Mouse (Mus musculus): ENCODE measurements at regions not wholly inside any gene's neighbourhood (a gene's known extent, or its start where the extent isn't known, plus 50 kb on each side); places are given as distances from the start of the nearest gene placed in this dataset.

DNA sequence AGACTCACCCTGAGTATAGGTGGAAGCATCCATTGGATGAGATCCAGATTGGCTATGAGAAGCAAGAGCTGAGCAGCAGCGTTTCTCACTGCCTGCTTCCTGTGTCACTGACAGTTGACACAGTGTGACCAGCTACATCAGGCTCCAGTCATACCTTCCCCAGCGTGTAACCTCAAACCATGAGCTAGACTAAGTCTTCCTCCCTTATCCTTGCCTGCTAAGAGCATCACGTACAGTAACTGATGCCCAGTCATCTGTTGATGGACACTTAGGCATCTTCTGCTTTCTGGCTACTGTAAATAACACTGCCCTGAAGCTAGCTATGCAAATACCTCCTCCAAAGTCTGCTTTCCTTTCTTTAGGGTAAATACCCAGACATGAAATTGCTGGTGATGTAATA, 181.4 kb upstream of the Eci2 start:
- in situ Hi-C loops (cut with MboI; ENCODE audit: low pct_unique_long_range_greater_than_20kb in 1 of 2, low sequenced_read_pairs in 2 of 2, unreplicated experiment in 1 of 2): no loop called here

DNA sequence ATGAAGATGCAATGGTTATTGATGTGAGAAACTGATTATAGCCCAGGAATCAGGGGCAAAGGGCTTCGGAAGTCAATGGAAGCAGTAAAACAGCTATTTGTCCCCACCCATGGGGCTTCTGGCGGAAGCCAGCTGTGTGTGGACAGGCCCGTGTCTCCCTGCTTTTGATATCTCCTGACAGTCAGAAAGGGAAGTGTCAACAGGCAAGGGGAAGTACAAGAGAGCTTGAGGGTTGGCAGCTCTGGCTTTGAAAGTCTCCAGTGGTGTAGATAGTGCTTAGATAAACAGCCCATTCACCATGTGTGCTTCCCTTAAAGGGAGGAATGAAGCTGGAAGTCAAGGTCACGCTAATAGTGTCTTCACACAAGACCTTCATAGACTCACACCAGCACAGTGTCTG, 182.7 kb upstream of the Eci2 start:
- in situ Hi-C loops (cut with MboI; ENCODE audit: low pct_unique_long_range_greater_than_20kb in 1 of 2, low sequenced_read_pairs in 2 of 2, unreplicated experiment in 1 of 2): no loop called here

DNA sequence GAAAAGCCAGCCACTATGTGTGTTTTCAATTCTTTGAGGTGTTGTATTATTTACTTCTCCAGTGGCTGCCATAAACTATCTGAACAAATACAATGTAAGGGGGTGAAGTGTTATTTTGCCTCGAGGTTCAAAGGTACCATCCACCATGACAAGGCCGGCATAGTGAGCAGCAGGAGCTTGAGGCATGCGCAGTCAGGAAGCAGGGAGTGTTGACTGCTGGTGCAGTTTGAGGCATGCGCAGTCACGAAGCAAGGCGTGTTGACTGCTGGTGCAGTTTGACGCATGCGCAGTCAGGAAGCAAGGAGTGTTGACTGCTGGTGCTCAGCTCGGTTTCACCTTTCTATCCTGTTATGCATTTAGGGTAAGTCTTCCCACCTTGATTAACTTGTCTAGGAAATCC, 184.9 kb upstream of the Eci2 start:
- in situ Hi-C loops (cut with MboI; ENCODE audit: low pct_unique_long_range_greater_than_20kb in 1 of 2, low sequenced_read_pairs in 2 of 2, unreplicated experiment in 1 of 2): no loop called here

DNA sequence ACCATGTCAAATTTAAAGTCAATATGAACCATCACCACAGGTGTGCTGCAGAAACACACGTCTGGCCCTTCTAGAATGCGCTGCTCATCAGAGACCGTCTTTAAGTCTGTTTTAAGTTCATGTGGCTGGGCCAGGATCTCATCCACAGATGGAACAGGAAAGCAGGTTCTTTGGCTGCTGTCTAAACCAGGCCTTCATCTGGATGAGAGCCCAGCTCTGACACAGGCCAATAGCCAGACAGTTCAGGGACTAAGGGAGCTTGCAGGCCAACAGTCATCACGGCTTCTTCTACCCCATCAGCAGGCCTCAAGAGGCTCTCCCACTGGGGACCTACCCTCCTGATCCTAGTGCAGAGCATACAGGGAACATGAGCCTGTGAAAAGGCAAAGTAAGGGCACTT, 185.4 kb upstream of the Eci2 start:
- in situ Hi-C loops (cut with MboI; ENCODE audit: low pct_unique_long_range_greater_than_20kb in 1 of 2, low sequenced_read_pairs in 2 of 2, unreplicated experiment in 1 of 2): no loop called here

DNA sequence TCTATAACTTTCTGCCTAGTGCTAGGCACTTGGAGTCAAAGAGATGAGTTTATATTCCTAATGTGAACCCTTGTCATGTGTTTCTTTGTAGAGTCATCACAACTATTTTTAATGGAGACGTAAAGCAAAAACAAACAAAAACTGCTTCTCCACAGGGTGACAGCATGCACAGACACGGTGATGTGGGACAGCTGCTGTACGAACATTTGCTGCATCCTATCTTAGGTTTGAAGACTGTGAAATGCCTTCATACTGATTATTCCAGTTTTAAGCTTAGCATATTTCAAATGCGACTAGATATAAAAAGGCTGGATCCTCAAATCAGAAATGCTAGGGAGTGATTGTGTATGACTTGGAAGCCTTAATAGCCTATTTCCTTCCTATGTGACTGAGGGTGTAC, 187.3 kb upstream of the Eci2 start:
- in situ Hi-C loops (cut with MboI; ENCODE audit: low pct_unique_long_range_greater_than_20kb in 1 of 2, low sequenced_read_pairs in 2 of 2, unreplicated experiment in 1 of 2): no loop called here

DNA sequence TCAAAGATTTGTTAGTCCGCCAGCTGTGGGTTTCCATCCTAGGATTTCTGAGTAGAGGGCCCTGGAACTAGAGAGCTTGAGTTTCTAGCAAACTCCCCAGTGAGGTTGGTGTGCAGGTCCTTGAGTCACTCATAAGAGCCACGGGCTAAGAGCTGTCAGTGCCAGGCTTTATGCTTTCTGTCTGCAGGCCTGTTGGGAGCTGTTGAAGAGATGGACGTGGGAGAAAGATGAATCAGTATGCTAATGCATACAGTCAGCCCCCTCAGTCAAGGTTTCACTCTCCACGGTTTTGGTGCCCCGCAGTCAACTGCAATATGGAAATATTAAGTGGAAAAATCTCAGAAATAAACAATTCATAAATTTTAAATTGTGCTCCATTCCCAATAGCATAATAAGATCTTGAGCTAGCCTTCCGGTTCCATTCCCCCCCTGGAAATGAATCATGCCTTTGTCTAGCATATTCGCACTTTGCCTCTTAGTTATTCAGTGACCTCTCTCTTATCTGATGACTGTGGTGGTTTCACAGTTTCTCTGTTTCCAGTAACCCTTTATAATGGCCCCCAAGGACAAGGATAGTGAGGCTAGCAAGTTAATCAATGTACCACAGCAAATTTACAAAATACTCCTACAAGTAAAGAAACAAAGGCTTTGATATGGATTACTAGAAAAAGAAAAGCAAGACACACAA, 199.4 kb upstream of the Eci2 start:
- in situ Hi-C loops (cut with MboI; ENCODE audit: low pct_unique_long_range_greater_than_20kb in 1 of 2, low sequenced_read_pairs in 2 of 2, unreplicated experiment in 1 of 2): no loop called here

DNA sequence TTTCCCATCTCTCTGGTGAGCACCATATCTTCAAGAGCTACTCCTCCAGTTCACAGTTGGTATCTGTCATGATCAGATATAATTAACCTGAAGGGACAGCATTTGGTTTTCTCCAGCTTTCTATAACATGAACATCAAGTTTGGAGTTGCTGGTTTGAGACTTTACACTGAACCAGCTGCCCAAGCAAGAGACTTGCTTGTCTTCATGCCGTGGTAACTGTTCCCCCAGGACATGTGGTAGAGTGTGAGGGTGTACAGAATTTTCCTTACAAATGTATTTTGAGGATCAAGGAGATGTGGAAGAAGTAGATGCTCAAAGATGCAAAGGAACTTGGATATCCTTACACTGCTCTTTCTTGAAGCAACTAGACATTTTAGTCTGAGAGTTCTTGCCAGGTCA, 200.0 kb upstream of the Eci2 start:
- in situ Hi-C loops (cut with MboI; ENCODE audit: low pct_unique_long_range_greater_than_20kb in 1 of 2, low sequenced_read_pairs in 2 of 2, unreplicated experiment in 1 of 2): no loop called here

DNA sequence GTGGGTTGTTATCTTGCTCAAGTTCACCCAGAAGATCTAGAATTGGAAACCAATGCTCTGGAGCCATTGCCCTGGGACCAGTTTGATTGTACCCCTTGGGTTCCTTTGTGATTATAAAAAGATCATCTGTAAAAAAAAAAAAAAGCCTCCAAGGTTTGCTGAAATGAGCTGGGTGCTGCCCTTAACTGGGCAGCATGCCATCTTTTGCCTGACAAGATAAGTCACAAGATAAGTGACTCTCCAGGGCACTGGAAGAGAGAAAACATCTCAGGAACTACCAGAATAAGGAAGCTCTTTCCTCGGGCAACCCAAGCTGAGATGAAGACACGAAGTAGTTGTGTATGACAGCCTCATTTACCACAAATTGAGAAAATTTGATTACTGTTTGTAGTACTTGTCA, 202.7 kb upstream of the Eci2 start:
- in situ Hi-C loops (cut with MboI; ENCODE audit: low pct_unique_long_range_greater_than_20kb in 1 of 2, low sequenced_read_pairs in 2 of 2, unreplicated experiment in 1 of 2): no loop called here

DNA sequence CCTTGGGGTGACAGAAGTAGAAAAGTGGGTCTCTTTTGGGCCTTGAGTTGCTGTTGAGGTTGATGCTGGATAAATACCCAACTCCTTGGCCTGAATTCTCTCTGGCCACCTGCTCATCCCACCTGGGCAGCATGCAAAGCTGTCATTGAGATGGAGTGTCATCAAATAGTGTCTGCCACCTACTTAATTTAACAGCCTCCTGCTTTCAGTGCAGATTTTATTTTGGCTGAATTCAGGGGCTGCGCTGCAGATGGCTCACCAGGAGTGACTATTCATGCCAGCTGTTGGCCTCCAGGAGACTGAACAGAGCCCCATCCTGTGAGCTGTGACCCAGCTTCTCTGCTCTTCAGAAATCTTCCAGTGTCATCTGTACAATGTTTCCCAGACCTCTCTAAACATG, 206.7 kb upstream of the Eci2 start:
- in situ Hi-C loops (cut with MboI; ENCODE audit: low pct_unique_long_range_greater_than_20kb in 1 of 2, low sequenced_read_pairs in 2 of 2, unreplicated experiment in 1 of 2): no loop called here

DNA sequence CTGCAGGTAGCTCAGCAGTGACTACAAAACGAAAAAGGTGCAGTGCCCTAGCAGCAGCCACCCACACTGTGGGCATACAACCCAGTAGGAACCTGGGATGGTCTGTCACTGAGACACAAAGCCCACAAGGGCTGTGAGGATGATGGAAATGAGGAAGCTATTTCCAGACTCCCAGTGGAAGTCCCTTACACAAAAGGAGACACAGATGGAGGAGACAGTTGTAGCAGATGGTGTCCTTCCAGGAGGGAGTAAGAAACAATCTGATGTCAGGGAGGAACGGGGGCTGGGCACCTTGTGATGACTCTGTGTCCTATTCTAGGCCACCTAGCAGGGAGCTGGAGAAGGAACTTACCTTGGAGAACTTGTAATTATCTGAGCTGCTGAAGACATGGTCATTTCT, 214.5 kb upstream of the Eci2 start:
- in situ Hi-C loops (cut with MboI; ENCODE audit: low pct_unique_long_range_greater_than_20kb in 1 of 2, low sequenced_read_pairs in 2 of 2, unreplicated experiment in 1 of 2): no loop called here

DNA sequence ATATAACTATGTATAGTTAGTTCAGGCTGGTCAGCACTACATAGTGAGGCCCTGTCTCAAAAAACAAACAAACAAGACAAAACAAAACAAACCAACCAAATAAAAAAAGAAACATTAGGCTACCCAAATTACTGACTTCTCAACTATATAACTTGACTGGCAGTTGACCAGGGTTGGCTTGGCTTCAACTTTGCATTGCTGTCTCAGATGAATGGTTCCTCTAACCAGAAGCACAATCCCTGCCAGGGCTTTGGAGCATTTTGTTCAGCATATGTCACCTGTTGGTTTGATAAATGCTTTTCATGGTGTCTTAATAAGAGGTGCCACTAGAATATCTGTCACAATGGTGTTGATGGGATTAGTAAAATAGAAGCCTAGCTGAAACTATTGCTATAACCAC, 217.1 kb upstream of the Eci2 start:
- in situ Hi-C loops (cut with MboI; ENCODE audit: low pct_unique_long_range_greater_than_20kb in 1 of 2, low sequenced_read_pairs in 2 of 2, unreplicated experiment in 1 of 2): no loop called here

DNA sequence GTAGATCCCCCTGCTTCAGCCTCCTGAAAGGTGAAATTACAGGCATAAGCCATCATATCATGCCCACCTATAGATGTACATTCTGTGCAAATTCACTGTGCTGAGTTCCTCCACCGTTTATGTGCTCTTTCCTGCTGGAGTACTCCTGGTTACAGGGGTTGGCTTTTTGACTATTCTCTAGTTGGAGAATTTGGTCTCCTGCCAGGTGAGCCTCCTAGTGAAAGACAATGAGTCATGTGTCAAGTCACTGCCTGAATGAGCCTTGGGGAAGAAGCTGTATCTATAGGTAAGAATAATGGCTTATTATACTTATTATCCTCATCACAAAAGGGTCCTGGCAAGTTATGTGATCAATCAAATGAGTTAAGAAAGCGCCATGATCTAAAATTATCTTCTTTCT, 230.5 kb upstream of the Eci2 start:
- in situ Hi-C loops (cut with MboI; ENCODE audit: low pct_unique_long_range_greater_than_20kb in 1 of 2, low sequenced_read_pairs in 2 of 2, unreplicated experiment in 1 of 2): no loop called here

DNA sequence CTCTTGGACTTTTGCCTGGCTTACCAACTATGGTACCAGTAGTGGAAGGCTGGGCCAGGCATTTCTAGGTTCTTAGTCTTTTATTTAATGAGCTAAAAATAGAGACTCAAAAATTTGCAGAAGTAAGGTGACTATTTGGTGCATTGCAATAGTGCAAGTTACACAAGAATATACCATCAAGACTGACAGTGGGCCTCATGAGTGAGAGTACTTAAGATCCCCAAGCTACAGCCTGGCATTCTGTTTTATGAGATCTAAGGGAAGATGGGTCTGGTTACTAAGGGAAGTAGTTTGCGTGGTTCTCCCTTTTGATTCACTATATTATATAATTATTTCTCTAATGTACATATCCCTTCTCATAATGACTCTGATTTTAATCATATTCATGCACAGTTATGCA, 231.8 kb upstream of the Eci2 start:
- in situ Hi-C loops (cut with MboI; ENCODE audit: low pct_unique_long_range_greater_than_20kb in 1 of 2, low sequenced_read_pairs in 2 of 2, unreplicated experiment in 1 of 2): no loop called here

DNA sequence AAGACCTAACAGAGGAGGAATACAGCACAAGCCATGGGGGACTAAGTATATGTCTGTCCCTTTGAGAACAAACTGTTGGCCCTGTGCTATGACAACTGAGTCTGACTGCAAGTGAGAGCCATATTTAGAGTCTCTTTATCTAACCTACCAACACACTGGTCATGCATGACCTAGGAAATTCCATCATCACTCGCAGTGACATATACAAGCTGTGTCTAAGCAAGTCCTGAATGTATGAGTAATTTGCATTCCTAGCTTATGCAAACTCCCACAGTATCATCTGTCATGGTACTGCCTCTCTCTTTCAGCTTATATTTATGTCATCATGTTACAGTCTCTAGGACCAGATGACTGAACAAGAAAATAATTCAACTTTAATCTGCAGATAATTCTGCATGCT, 257.1 kb upstream of the Eci2 start:
- in situ Hi-C loops (cut with MboI; ENCODE audit: low pct_unique_long_range_greater_than_20kb in 1 of 2, low sequenced_read_pairs in 2 of 2, unreplicated experiment in 1 of 2): no loop called here

DNA sequence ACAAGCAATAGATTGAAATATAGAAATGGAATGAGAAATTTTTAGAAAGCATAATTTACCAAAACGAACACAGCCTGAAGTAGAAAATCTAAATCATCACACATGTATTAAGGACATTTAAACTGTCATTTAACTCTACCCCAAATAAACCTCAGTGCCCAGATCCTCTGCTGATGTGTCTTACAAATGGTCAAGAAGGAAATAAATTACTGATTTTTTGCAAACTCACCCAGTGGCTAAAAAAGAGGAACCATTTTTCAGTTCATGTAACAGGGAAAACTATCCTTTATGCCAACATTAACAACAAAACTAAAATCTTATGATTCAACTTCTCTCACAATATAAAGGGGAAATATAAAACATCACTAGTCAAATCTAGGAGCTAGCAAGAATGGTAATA, 275.2 kb upstream of the Eci2 start:
- in situ Hi-C loops (cut with MboI; ENCODE audit: low pct_unique_long_range_greater_than_20kb in 1 of 2, low sequenced_read_pairs in 2 of 2, unreplicated experiment in 1 of 2): no loop called here

DNA sequence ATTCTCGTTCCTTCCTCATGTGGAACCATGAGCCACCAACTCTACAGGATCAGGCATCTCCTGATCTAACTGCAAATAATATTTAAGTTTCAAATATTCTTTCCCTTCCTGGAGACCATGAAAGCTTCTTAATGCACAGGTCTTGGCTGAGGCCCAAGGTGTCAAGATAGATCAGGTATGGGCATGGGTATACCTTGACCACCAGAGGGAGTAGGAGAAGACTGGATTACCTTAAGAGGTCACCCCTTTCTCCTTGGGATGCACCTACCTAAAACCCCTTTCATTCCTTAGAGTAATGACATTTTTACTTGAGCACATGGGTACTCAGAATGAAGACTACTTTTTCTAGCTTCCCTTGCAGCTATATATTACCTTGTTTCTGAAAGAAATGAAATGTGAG, 289.9 kb upstream of the Eci2 start:
- in situ Hi-C loops (cut with MboI; ENCODE audit: low pct_unique_long_range_greater_than_20kb in 1 of 2, low sequenced_read_pairs in 2 of 2, unreplicated experiment in 1 of 2): no loop called here

DNA sequence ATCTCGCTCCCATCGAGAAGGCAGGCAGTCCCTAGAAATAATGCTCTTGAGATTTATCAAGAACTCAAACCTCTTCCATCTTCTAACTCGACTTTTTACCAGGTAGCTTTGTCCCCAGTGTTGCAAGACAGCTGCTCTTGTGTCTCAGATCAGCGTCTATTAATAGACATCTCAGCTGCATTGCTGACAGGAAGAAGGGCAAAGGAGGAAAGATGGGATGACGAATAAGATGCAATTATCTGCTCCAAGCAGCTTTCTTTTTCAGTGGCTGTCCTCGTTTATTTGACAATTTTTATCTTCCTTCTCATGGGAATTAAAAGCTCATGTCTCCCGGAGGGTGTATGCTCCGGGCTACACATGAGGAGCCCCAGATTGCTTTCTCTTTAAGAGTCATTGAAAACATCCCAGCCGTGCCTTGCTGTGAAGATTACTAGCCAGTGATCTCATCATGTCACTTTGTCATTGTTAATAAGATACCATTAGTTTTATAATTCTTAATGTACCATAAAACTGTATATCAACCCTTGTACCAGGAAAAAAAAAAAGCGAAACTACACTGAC, 299.9 kb upstream of the Eci2 start:
- in situ Hi-C loops (cut with MboI; ENCODE audit: low pct_unique_long_range_greater_than_20kb in 1 of 2, low sequenced_read_pairs in 2 of 2, unreplicated experiment in 1 of 2): no loop called here

DNA sequence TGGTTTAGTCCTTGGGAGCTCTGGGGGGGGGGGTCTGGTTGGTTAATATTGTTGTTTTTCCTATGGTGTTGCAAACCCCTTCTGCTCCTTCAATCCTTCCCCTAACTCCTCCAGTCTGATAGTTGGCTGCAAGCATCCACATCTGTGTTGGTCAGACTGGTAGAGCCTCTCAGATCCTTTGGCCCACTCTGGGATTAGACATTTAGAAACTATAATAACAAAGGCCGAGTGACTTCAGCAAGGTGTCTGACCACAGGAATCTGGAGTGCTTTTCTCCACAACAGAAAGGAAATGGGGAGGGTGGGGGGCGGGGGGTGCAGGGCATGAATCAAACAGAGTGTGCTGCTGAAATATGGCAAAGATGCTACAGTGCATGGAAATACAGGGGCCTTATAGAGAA, 301.4 kb upstream of the Eci2 start:
- in situ Hi-C loops (cut with MboI; ENCODE audit: low pct_unique_long_range_greater_than_20kb in 1 of 2, low sequenced_read_pairs in 2 of 2, unreplicated experiment in 1 of 2): no loop called here

DNA sequence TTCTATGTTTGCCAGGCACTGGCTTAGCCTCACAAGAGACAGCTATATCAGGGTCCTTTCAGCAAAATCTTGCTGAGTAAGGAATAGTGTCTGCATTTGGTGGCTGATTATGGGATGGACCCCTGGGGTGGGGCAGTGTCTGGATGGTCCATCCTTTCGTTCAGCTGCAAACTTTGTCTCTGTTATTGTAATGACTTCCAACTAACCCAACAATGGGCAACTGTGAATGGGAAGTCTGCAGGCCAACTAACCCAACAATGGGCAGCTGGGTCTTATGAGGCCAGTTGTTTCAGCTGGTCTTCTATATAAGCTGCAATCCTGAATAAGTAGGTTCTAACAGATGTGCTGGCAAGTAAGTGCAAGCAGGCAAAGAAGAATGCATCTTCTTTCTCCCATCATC, 304.0 kb upstream of the Eci2 start:
- in situ Hi-C loops (cut with MboI; ENCODE audit: low pct_unique_long_range_greater_than_20kb in 1 of 2, low sequenced_read_pairs in 2 of 2, unreplicated experiment in 1 of 2): no loop called here

DNA sequence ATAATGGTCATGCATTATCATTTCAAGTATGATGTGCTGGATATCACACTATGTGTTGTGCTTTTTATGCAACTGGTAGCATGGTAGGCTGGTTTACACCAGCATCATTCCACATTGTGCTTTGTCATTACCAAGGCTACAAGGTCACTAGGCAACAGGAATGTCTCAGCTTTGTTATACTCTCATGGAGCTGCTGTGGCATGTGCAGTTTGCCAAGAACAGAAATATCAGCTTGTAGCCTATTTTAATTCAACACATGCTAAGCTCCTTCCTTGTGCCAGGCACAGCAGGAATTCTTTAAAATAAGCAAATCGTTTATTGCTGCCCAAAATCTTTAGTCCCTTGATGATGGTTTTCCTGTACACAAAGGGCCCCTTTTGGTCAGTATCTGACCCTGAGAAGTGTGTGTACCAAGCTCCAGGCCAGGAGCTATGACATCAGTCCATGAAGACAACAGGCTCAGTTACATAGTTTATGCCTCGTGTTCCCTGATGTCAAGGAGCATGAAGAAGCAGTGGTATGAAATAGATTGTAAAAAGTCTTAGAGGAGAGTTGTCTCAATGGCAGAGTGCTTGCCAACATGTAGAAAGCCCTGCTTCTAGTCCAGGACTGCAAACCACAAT, 314.0 kb upstream of the Cdyl start:
- in situ Hi-C loops (cut with MboI; ENCODE audit: low pct_unique_long_range_greater_than_20kb in 1 of 2, low sequenced_read_pairs in 2 of 2, unreplicated experiment in 1 of 2): no loop called here

Measured in mouse embryonic stem cell (cell line).